Mouse (Mus musculus) testis, adult 2 months (tissue): ENCODE data around the gene Hoxd10.

Experiments used
- CTCF ChIP-seq: fragments of 200-500 bp; IDR thresholded peaks from 2 replicates; pipeline ENCODE4 v1.5.1; 2012; ENCODE audit warnings: low read depth, mild to moderate bottlenecking, inconsistent platforms, low read length, moderate library complexity; ENCODE audit not compliant: control insufficient read depth, insufficient read depth, insufficient replicate concordance
- POLR2A ChIP-seq: fragments of 200-500 bp; IDR thresholded peaks from 2 replicates; pipeline ENCODE4 v1.6.1; 2012; ENCODE audit warnings: low read depth, mild to moderate bottlenecking, inconsistent platforms, low read length, moderate library complexity; ENCODE audit not compliant: control insufficient read depth

- TF ChIP-seq CTCF (no peak), POLR2A (no peak)
Observed at GRCm38 (mm10) chr2:74658024-74658666, 33.6 kb upstream of the Hoxd10 start.
